Mouse (Mus musculus) G1E (cell line): ENCODE data around the gene Mpzl1.

ENCODE experiments used
- CTCF ChIP-seq: IDR thresholded peaks from 2 replicates; pipeline ENCODE4 v1.5.1; 2012; ENCODE audit warnings: low read depth, low read length, inconsistent platforms, mixed read lengths
- GATA1 ChIP-seq: IDR thresholded peaks from 2 replicates; pipeline ENCODE4 v1.6.1; 2012; ENCODE audit warnings: borderline replicate concordance, low read length, inconsistent platforms, mixed read lengths
- GATA2 ChIP-seq: IDR thresholded peaks from 2 replicates; pipeline ENCODE4 v1.6.1; 2012; ENCODE audit warnings: low read depth, low read length, inconsistent platforms, borderline replicate concordance
- POLR2AphosphoS5 ChIP-seq: IDR thresholded peaks from 2 replicates; pipeline ENCODE4 v1.6.1; 2012; ENCODE audit warnings: low read depth, low read length, inconsistent platforms; ENCODE audit not compliant: insufficient replicate concordance
- TAL1 ChIP-seq: conservative IDR thresholded peaks from 2 replicates; pipeline ENCODE4 v1.6.1; 2012; ENCODE audit warnings: low read depth, low read length, inconsistent platforms, mixed read lengths

GRCm38 (mm10) chr1:165677558-165677957 is 43.2 kb upstream of the Mpzl1 start:
- TF ChIP-seq CTCF (no peak), POLR2AphosphoS5 (no peak), GATA1 (no peak), TAL1 (no peak), GATA2 (no peak)
